ENCODE assay signal across 8 mouse cellular contexts in the genomic region with DNA sequence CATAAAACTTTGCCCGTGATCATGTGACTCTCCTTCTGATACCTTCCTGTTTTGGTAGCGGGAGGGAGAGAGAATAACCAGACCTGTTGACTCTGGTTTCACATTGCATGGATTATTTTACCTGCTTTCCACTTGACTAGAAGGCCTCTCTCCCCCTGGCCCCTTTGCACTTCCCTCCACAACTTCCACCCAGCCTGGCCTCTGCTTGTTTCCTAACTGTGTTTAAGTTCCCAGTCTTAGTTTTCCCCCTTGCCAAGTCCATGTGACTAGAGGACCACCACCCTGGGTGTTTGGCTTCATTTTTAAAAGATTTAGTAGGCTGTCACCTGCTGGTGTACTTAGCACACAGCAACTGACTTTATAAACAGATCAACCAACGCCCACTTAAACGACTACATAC. TPM values are rescaled to one million over a fixed set of nuclear protein-coding genes. Genes with fewer than 3 reads are reported as not detected.
A peak's percentile ranks its signal among the peaks of the same experiment; 100 is the strongest.
DNase-seq lines count a peak whose midpoint lies in the region; ATAC-seq and TF ChIP-seq lines count a peak whose summit lies in the region.

No protein-coding gene starts in this region.

- peak; percentile 86 for DNase-seq in midbrain, embryonic 11.5 days (ENCODE audit: low spot score, missing footprints)
- DNase-seq in midbrain, embryonic 10.5 days (ENCODE audit: low spot score) = no peak
- peak; percentile 14 to 34 for DNase-seq in heart, postnatal 36 days
- peak; percentile 22 for DNase-seq in large intestine, adult 2 months (ENCODE audit: low read depth, low spot score)
- DNase-seq in thymus, adult 2 months = peak; percentile 39
- DNase-seq in urinary bladder, postnatal 14 days (ENCODE audit: low spot score) = no peak

- no peak for TF ChIP-seq CTCF in thymus, adult 2 months (IDR thresholded peaks at IDR 0.05; ENCODE audit: borderline replicate concordance, control insufficient read depth, extremely low read depth, insufficient read depth, low read length, poor library complexity)

- no peak overlapping the region for H3K4me2 ChIP-seq in midbrain, embryonic 11.5 days
- peak overlapping the region; percentile 93; the same call in 1 of the 2 replicates for H3K4me2 ChIP-seq in embryonic facial prominence, embryonic 12.5 days (replicated peaks)

- ATAC-seq in midbrain, embryonic 11.5 days (ENCODE audit: low FRiP score) = peak; percentile 36
- ATAC-seq in embryonic facial prominence, embryonic 12.5 days (ENCODE audit: insufficient number of reproducible peaks, insufficient read depth, low FRiP score, low TSS enrichment) = no peak
- ATAC-seq in megakaryocyte progenitor cell, adult 5-6 weeks (replicated peaks; ENCODE audit: poor library complexity) = peak; percentile 59

- H3K4me1 ChIP-seq in midbrain, embryonic 11.5 days (ENCODE audit: control insufficient read depth, insufficient read depth, low read length) = peaks cover 17% of the 10 kb centered on the region
- H3K4me1 ChIP-seq in midbrain, embryonic 10.5 days = peaks cover 22% of the 10 kb centered on the region
- H3K4me1 ChIP-seq in embryonic facial prominence, embryonic 12.5 days = peaks cover 7% of the 10 kb centered on the region
- peaks cover 11% of the 10 kb centered on the region for H3K4me1 ChIP-seq in thymus, adult 2 months (replicated peaks; ENCODE audit: control insufficient read depth, insufficient read depth, low read length)

- 62% methylated on average over 4 of the region's 4 CpGs for WGBS in midbrain, embryonic 11.5 days
- 65% methylated on average over 4 of the region's 4 CpGs for WGBS in midbrain, embryonic 10.5 days
- 36% methylated on average over 4 of the region's 4 CpGs for WGBS in embryonic facial prominence, embryonic 12.5 days
- WGBS in large intestine, adult 2 months = 16% methylated on average over 4 of the region's 4 CpGs
- WGBS in thymus, adult 2 months = 5% methylated on average over 4 of the region's 4 CpGs

- no peaks in the 10 kb centered on the region for H3K27me3 ChIP-seq in midbrain, embryonic 11.5 days (ENCODE audit: control insufficient read depth, insufficient read depth, low read length)
- H3K27me3 ChIP-seq in midbrain, embryonic 10.5 days (ENCODE audit: low read depth, poor library complexity, severe bottlenecking) = no peaks in the 10 kb centered on the region
- H3K27me3 ChIP-seq in embryonic facial prominence, embryonic 12.5 days = no peaks in the 10 kb centered on the region
- H3K27me3 ChIP-seq in thymus, adult 2 months (ENCODE audit: control insufficient read depth, insufficient read depth, low read length) = no peaks in the 10 kb centered on the region

- H3K4me3 ChIP-seq in midbrain, embryonic 11.5 days (ENCODE audit: low read depth, low read length) = no peak overlapping the region
- no peak overlapping the region for H3K4me3 ChIP-seq in midbrain, embryonic 10.5 days
- H3K4me3 ChIP-seq in embryonic facial prominence, embryonic 12.5 days = no peak overlapping the region
- H3K4me3 ChIP-seq in thymus, adult 2 months (ENCODE audit: control insufficient read depth, insufficient read depth, low read length) = peak overlapping the region; percentile 56

- TF ChIP-seq POLR2A in thymus, adult 2 months (IDR thresholded peaks at IDR 0.05; ENCODE audit: control insufficient read depth, extremely low read depth, insufficient read depth, low read length, poor library complexity) = no peak

- H3K9ac ChIP-seq in midbrain, embryonic 11.5 days (ENCODE audit: low read length) = no peak overlapping the region
- H3K9ac ChIP-seq in embryonic facial prominence, embryonic 12.5 days = no peak overlapping the region

- H3K27ac ChIP-seq in midbrain, embryonic 11.5 days (ENCODE audit: low read depth, low read length) = no peak overlapping the region
- no peak overlapping the region for H3K27ac ChIP-seq in midbrain, embryonic 10.5 days (replicated peaks)
- no peak overlapping the region; the same call in 1 of the 2 replicates for H3K27ac ChIP-seq in embryonic facial prominence, embryonic 12.5 days
- H3K27ac ChIP-seq in thymus, adult 2 months (ENCODE audit: control insufficient read depth, insufficient read depth, low read length) = peak overlapping the region; percentile 76

- peaks cover 4% of the 10 kb centered on the region; the same call in 1 of the 2 replicates for H3K36me3 ChIP-seq in midbrain, embryonic 11.5 days (ENCODE audit: control insufficient read depth, insufficient read depth, low read length)
- H3K36me3 ChIP-seq in midbrain, embryonic 10.5 days = peaks cover 26% of the 10 kb centered on the region
- H3K36me3 ChIP-seq in embryonic facial prominence, embryonic 12.5 days = no peaks in the 10 kb centered on the region
- no peaks in the 10 kb centered on the region for H3K36me3 ChIP-seq in thymus, adult 2 months (ENCODE audit: control insufficient read depth, insufficient read depth, low read length)

- peaks cover 14% of the 10 kb centered on the region for H3K9me3 ChIP-seq in midbrain, embryonic 11.5 days (ENCODE audit: control insufficient read depth, low read length)
- H3K9me3 ChIP-seq in midbrain, embryonic 10.5 days (replicated peaks) = peaks cover 18% of the 10 kb centered on the region
- H3K9me3 ChIP-seq in embryonic facial prominence, embryonic 12.5 days = 0 out of 2 replicates have a peak, but pooled peaks cover 3% of the 10 kb centered on the region

- intact Hi-C loops in heart, postnatal 36 days (cut with DNase I) = loop anchor here (5.0 to 10.0 kb wide), 2 partner anchors 311 to 334 kb away; partner anchors contain the start of gene Hsf2

RNA-seq across cellular contexts. Expression of gene Smpdl3a, which starts 1.9 kb away (rescaled TPM):
- 10.1 and 11.8 TPM in 2 replicates for polyA plus RNA-seq in midbrain, embryonic 11.5 days (2014; fragmentation: Nextera tagmentation; extraction: Ambion mirVana)
- polyA plus RNA-seq in midbrain, embryonic 10.5 days (2016; fragmentation: Nextera tagmentation; extraction: Ambion mirVana) = 7.2 and 10.1 TPM in 2 replicates
- polyA plus RNA-seq in embryonic facial prominence, embryonic 12.5 days (2016; fragmentation: Nextera tagmentation; extraction: Ambion mirVana) = 10.5 and 10.7 TPM in 2 replicates
- total RNA-seq in heart, postnatal 36 days (2021) = 10 to 100 TPM; 59.1 to 64.4 TPM
- 76.1 and 104 TPM in 2 replicates for polyA plus RNA-seq in large intestine, adult 2 months (2012; rRNA removed)
- 100 and 106 TPM in 2 replicates for total RNA-seq in megakaryocyte progenitor cell, adult 5-6 weeks (2015)
- 42.8 and 48.9 TPM in 2 replicates for total RNA-seq in megakaryocyte progenitor cell, adult 5-6 weeks (2017)
- polyA plus RNA-seq in thymus, adult 2 months (2012; rRNA removed) = 44.0 and 48.3 TPM in 2 replicates

RNA-seq across cellular contexts. Expression of gene Fabp7, which starts 11.4 kb away (rescaled TPM):
- 1,096 and 1,115 TPM in 2 replicates for polyA plus RNA-seq in midbrain, embryonic 11.5 days (2014; fragmentation: Nextera tagmentation; extraction: Ambion mirVana)
- polyA plus RNA-seq in midbrain, embryonic 10.5 days (2016; fragmentation: Nextera tagmentation; extraction: Ambion mirVana) = 467 and 736 TPM in 2 replicates
- 151 and 196 TPM in 2 replicates for polyA plus RNA-seq in embryonic facial prominence, embryonic 12.5 days (2016; fragmentation: Nextera tagmentation; extraction: Ambion mirVana)
- total RNA-seq in heart, postnatal 36 days (2021) = 1 to 10 TPM in 1 of 2 experiments, under 1 TPM in 1; 0.64 to 1.0 TPM
- polyA plus RNA-seq in large intestine, adult 2 months (2012; rRNA removed) = 0.40 and 0.67 TPM in 2 replicates
- not detected in 2 replicates for total RNA-seq in megakaryocyte progenitor cell, adult 5-6 weeks (2015)
- not detected in 2 replicates for total RNA-seq in megakaryocyte progenitor cell, adult 5-6 weeks (2017)
- 0.16 and 0.31 TPM in 2 replicates for polyA plus RNA-seq in thymus, adult 2 months (2012; rRNA removed)

Comparison
In these comparisons a context has a peak if more than half of its experiments do, and no peak if none do; other contexts are left out.
1. DNase-seq: peak in midbrain, embryonic 11.5 days (single experiment), heart, postnatal 36 days (2 of 2), large intestine, adult 2 months (single experiment) and thymus, adult 2 months (single experiment); none in midbrain, embryonic 10.5 days (single experiment) and urinary bladder, postnatal 14 days (single experiment).
2. RNA of gene Fabp7, which starts 11.4 kb away (polyA plus RNA-seq): 1,096 to 1,115 TPM in midbrain, embryonic 11.5 days, 467 to 736 TPM in midbrain, embryonic 10.5 days and 151 to 196 TPM in embryonic facial prominence, embryonic 12.5 days; 0.40 to 0.67 TPM in large intestine, adult 2 months and 0.16 to 0.31 TPM in thymus, adult 2 months; every median in the first group is over 10 times any median in the second.